Mouse (Mus musculus) testis, postnatal 10 days (tissue): Measurements from ENCODE around the gene Casp9.

Source experiments
- DNase-seq: peaks from one replicate; pipeline ENCODE4 v3.0.0; 2021; ENCODE audit warnings: low spot score

The Casp9 gene

GRCm38 (mm10) chr4:141818861-141819260 lies 25.4 kb downstream of the Casp9 start:
- DNase-seq = no peak

GRCm38 (mm10) chr4:141819316-141819715 lies 25.9 kb downstream of the Casp9 start:
- no peak for DNase-seq

GRCm38 (mm10) chr4:141821178-141821577 lies 27.8 kb downstream of the Casp9 start:
- DNase-seq = peak; percentile 57

- peak; percentile 77 for DNase-seq
Observed at GRCm38 (mm10) chr4:141822089-141822488, 28.7 kb downstream of the Casp9 start.

- peak; percentile 59 for DNase-seq
Observed at GRCm38 (mm10) chr4:141822979-141823378, 29.6 kb downstream of the Casp9 start.

- DNase-seq = no peak
Observed at GRCm38 (mm10) chr4:141826060-141826459, 32.6 kb downstream of the Casp9 start, which contains the start of gene Cela2a. TSS of gene Cela2a (minus strand) at chr4:141826160.

GRCm38 (mm10) chr4:141827401-141827800 lies 34.0 kb downstream of the Casp9 start:
- no peak for DNase-seq

GRCm38 (mm10) chr4:141828177-141828576 lies 34.8 kb downstream of the Casp9 start:
- DNase-seq = no peak

GRCm38 (mm10) chr4:141830381-141830780 lies 37.0 kb downstream of the Casp9 start:
- no peak for DNase-seq

GRCm38 (mm10) chr4:141831361-141831760 lies 37.9 kb downstream of the Casp9 start:
- no peak for DNase-seq

GRCm38 (mm10) chr4:141833911-141834310 lies 40.5 kb downstream of the Casp9 start:
- DNase-seq = no peak

- no peak for DNase-seq
Observed at GRCm38 (mm10) chr4:141834536-141835095, 41.2 kb downstream of the Casp9 start.

- no peak for DNase-seq
Observed at GRCm38 (mm10) chr4:141845999-141846398, 52.6 kb downstream of the Casp9 start, which contains the start of gene Ctrc. TSS of gene Ctrc (minus strand) at chr4:141846359.

- DNase-seq = peak; percentile 82
Observed at GRCm38 (mm10) chr4:141853437-141853836, 60.0 kb downstream of the Casp9 start.

- DNase-seq = peak; percentile 93
Observed at GRCm38 (mm10) chr4:141857422-141857930, 64.1 kb downstream of the Casp9 start.

GRCm38 (mm10) chr4:141858501-141858900 lies 65.1 kb downstream of the Casp9 start:
- no peak for DNase-seq

- no peak for DNase-seq
Observed at GRCm38 (mm10) chr4:141859351-141859750, 65.9 kb downstream of the Casp9 start.

- DNase-seq = no peak
Observed at GRCm38 (mm10) chr4:141860246-141860841, 66.9 kb downstream of the Casp9 start.

- peak; percentile 67 for DNase-seq
Observed at GRCm38 (mm10) chr4:141861591-141862295, 68.3 kb downstream of the Casp9 start.

- peak; percentile 77 for DNase-seq
Observed at GRCm38 (mm10) chr4:141862867-141863266, 69.5 kb downstream of the Casp9 start.

GRCm38 (mm10) chr4:141863726-141864280 lies 70.4 kb downstream of the Casp9 start:
- peak; percentile 44 for DNase-seq

GRCm38 (mm10) chr4:141864506-141864905 lies 71.1 kb downstream of the Casp9 start:
- DNase-seq = peak; percentile 45

- peak; percentile 32 for DNase-seq
Observed at GRCm38 (mm10) chr4:141865006-141865405, 71.6 kb downstream of the Casp9 start.
